Mouse (Mus musculus): ENCODE results near the gene Arhgap44. TPM values are rescaled to one million over a fixed set of nuclear protein-coding genes. Genes with fewer than 3 reads are reported as not detected.

The Arhgap44 gene
- 0.84 and 1.0 TPM in 2 replicates for polyA plus RNA-seq (2012; rRNA removed)

GRCm38 (mm10) chr11:65162767-65163120 lies at the start of gene Arhgap44:
Arhgap44 (minus strand) TSS chr11:65162961.

GRCm38 (mm10) chr11:65159791-65160190 lies 3.0 kb downstream of the Arhgap44 start, which contains the start of gene 1700086D15Rik:
1700086D15Rik (minus strand) TSS chr11:65159891.

GRCm38 (mm10) chr11:64978720-64979488 lies 183.9 kb downstream of the Arhgap44 start, which contains the start of gene Elac2:
Elac2 (plus strand) TSS chr11:64979038.

Other genes with a start within 250 kb of the Arhgap44 start
- gene Elac2, start 183.9 kb downstream of the Arhgap44 start, polyA plus RNA-seq (2012; rRNA removed) = 8.1 and 8.6 TPM in 2 replicates
- gene 1700086D15Rik, start 3.1 kb downstream of the Arhgap44 start, polyA plus RNA-seq (2012; rRNA removed) = not detected in 2 replicates
- gene Myocd, start 107.0 kb upstream of the Arhgap44 start, polyA plus RNA-seq (2012; rRNA removed) = 0.07 and 0.10 TPM in 2 replicates